Mouse (Mus musculus): Measurements from ENCODE around the gene Mknk1.
A peak's percentile ranks its signal among the peaks of the same experiment; 100 is the strongest.

Mknk1 gene

GRCm38 (mm10) chr4:115890553-115890952 lies 51.6 kb downstream of the Mknk1 start, which contains the start of gene 6430628N08Rik:
Gene 6430628N08Rik (plus strand): TSS chr4:115890665.
- DNase-seq (ENCODE audit: low read depth, low spot score): no peak

- DNase-seq (ENCODE audit: low read depth, low spot score): no peak
Measured at GRCm38 (mm10) chr4:115894281-115894680, 55.3 kb downstream of the Mknk1 start.

- DNase-seq (ENCODE audit: low read depth, low spot score): no peak
Measured at GRCm38 (mm10) chr4:115897901-115898631, 59.1 kb downstream of the Mknk1 start.

- peak; percentile 83 for DNase-seq (ENCODE audit: low read depth, low spot score)
Measured at GRCm38 (mm10) chr4:115902816-115903215, 63.8 kb downstream of the Mknk1 start.

GRCm38 (mm10) chr4:115904375-115904774 lies 65.4 kb downstream of the Mknk1 start:
- DNase-seq (ENCODE audit: low read depth, low spot score): no peak

GRCm38 (mm10) chr4:115905701-115906100 lies 66.7 kb downstream of the Mknk1 start:
- DNase-seq (ENCODE audit: low read depth, low spot score): no peak

GRCm38 (mm10) chr4:115906791-115907190 lies 67.8 kb downstream of the Mknk1 start:
- DNase-seq (ENCODE audit: low read depth, low spot score): no peak

GRCm38 (mm10) chr4:115907994-115908393 lies 69.0 kb downstream of the Mknk1 start:
- DNase-seq (ENCODE audit: low read depth, low spot score): no peak

GRCm38 (mm10) chr4:115908641-115909040 lies 69.6 kb downstream of the Mknk1 start:
- DNase-seq (ENCODE audit: low read depth, low spot score): no peak

GRCm38 (mm10) chr4:115911586-115911985 lies 72.6 kb downstream of the Mknk1 start:
- no peak for DNase-seq (ENCODE audit: low read depth, low spot score)

- DNase-seq (ENCODE audit: low read depth, low spot score): no peak
Measured at GRCm38 (mm10) chr4:115919911-115920310, 80.9 kb downstream of the Mknk1 start.

- no peak for DNase-seq (ENCODE audit: low read depth, low spot score)
Measured at GRCm38 (mm10) chr4:115922688-115923087, 83.7 kb downstream of the Mknk1 start.

GRCm38 (mm10) chr4:115923262-115923880 lies 84.4 kb downstream of the Mknk1 start:
- no peak for DNase-seq (ENCODE audit: low read depth, low spot score)

- DNase-seq (ENCODE audit: low read depth, low spot score): no peak
Measured at GRCm38 (mm10) chr4:115927637-115928036, 88.6 kb downstream of the Mknk1 start.
